Mouse (Mus musculus): ENCODE measurements around the gene Ndrg3.
A peak's percentile ranks its signal among the peaks of the same experiment; 100 is the strongest.

GRCm38 (mm10) chr2:156918562-156918961 lies 73.3 kb downstream of the Ndrg3 start:
- peak; percentile 66 for TF ChIP-seq EP300 (IDR thresholded peaks at IDR 0.05; ENCODE audit: low read length)
- TF ChIP-seq POLR2A (IDR thresholded peaks at IDR 0.05; ENCODE audit: low read depth, low read length): no peak
- no peak for TF ChIP-seq SMC3 (IDR thresholded peaks at IDR 0.05; ENCODE audit: low read depth, low read length)
- no peak for TF ChIP-seq CTCF (conservative IDR thresholded peaks at IDR 0.05 in 1 of 2, IDR thresholded peaks at IDR 0.05 in 1 of 2; ENCODE audit: low read depth in 2 of 2, low read length in 2 of 2)
- peak; percentile 46 for TF ChIP-seq ELF1 (IDR thresholded peaks at IDR 0.05; ENCODE audit: low read depth, low read length)
- no peak for TF ChIP-seq USF2 (conservative IDR thresholded peaks at IDR 0.05; ENCODE audit: low read depth, low read length)
- TF ChIP-seq PAX5 (IDR thresholded peaks at IDR 0.05; ENCODE audit: low read length): no peak
- no peak for TF ChIP-seq MYC (IDR thresholded peaks at IDR 0.05; ENCODE audit: low read depth, low read length)
